In the genomic region with DNA sequence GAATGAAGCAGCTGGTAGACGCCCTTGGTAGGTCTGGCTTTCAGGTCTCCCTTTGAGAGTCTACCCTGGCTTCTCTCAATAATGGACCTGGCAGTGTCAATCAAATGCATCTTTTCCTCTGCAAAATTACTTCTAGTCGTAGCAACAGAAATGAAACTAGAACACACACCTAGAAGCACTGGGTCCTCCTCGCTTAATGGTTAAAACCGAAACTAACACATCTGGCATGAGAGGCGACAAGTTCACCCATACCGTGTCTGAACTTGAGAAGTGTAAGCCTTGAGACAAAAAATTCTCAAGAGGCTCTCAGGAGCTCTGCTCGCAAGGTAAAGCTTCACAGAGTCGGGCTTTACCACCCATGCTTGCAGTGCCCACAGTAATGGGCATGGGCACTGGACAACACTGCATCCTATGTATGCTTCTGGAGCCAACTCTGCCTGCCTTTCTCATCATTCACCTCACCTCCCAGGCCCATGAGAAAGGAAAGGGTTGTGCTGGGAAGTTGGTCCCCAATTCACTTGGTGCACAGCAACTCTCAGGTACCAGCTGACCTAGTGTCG, we compare ENCODE assay signal across 1 mouse cellular context.
A peak's percentile ranks its signal among the peaks of the same experiment; 100 is the strongest.
TF ChIP-seq lines count a peak whose summit lies in the region.

No protein-coding gene starts in this region.

TF ChIP-seq in CH12.LX, 34 proteins besides CTCF, POLR2A, EP300 and RAD21 (continued from another document):
- TF ChIP-seq GABPA (IDR thresholded peaks at IDR 0.05; ENCODE audit: insufficient replicate concordance, low read depth, low read length) (no peak), MEF2A (IDR thresholded peaks at IDR 0.05; ENCODE audit: borderline replicate concordance, low read depth, low read length) (peak; percentile 40; the same call in 1 of the 2 replicates), MYC (IDR thresholded peaks at IDR 0.05; ENCODE audit: low read depth, low read length) (peak; percentile 67), SIN3A (IDR thresholded peaks at IDR 0.05; ENCODE audit: low read length) (peak; percentile 71), MXI1 (IDR thresholded peaks at IDR 0.05; ENCODE audit: low read depth, low read length) (no peak; the same call in 1 of the 2 replicates), MAX (IDR thresholded peaks at IDR 0.05; ENCODE audit: low read length) (0 out of 2 replicates have a peak, but pooled peaks have one; percentile 24), USF1 (IDR thresholded peaks at IDR 0.05; ENCODE audit: low read depth, low read length) (no peak), BHLHE40 (IDR thresholded peaks at IDR 0.05; ENCODE audit: low read depth, low read length) (peak; percentile 71), KAT2A (IDR thresholded peaks at IDR 0.05; ENCODE audit: insufficient replicate concordance, low read length) (no peak), JUND (conservative IDR thresholded peaks at IDR 0.05; ENCODE audit: low read depth, low read length) (no peak), E2F4 (IDR thresholded peaks at IDR 0.05; ENCODE audit: insufficient replicate concordance, low read depth, low read length) (no peak), CHD1 (IDR thresholded peaks at IDR 0.05; ENCODE audit: low read depth, low read length) (peak; percentile 77; the same call in 1 of the 2 replicates), MAFK (IDR thresholded peaks at IDR 0.05; ENCODE audit: insufficient replicate concordance, low read length) (peak; percentile 73; the same call in 1 of the 2 replicates), ETS1 (conservative IDR thresholded peaks at IDR 0.05; ENCODE audit: low read depth, low read length) (peak; percentile 66), SMC3 (IDR thresholded peaks at IDR 0.05; ENCODE audit: low read depth, low read length) (peak; percentile 15; the same call in 1 of the 2 replicates), UBTF (IDR thresholded peaks at IDR 0.05; ENCODE audit: low read depth, low read length) (no peak), JUN (IDR thresholded peaks at IDR 0.05; ENCODE audit: insufficient read depth, low read depth, low read length) (no peak)
